Mouse (Mus musculus): Measurements from ENCODE around the gene Aff3. TPM values are rescaled to one million over a fixed set of nuclear protein-coding genes. Genes with fewer than 3 reads are reported as not detected.

Aff3 gene
- total RNA-seq, 2 experiments from 2014 or later: 4.0 to 9.6 TPM

- ATAC-seq (replicated peaks; ENCODE audit: low FRiP score, poor library complexity, severe bottlenecking): no peak
Measured at GRCm38 (mm10) chr1:38222160-38222559, 442.6 kb downstream of the Aff3 start.

GRCm38 (mm10) chr1:38221431-38221830 lies 443.3 kb downstream of the Aff3 start:
- ATAC-seq (replicated peaks; ENCODE audit: low FRiP score, poor library complexity, severe bottlenecking): no peak

GRCm38 (mm10) chr1:38217912-38218795 lies 446.6 kb downstream of the Aff3 start:
- no peak for ATAC-seq (replicated peaks; ENCODE audit: low FRiP score, poor library complexity, severe bottlenecking)

GRCm38 (mm10) chr1:38217098-38217497 lies 447.7 kb downstream of the Aff3 start:
- ATAC-seq (replicated peaks; ENCODE audit: low FRiP score, poor library complexity, severe bottlenecking): no peak

GRCm38 (mm10) chr1:38213377-38213776 lies 451.4 kb downstream of the Aff3 start:
- no peak for ATAC-seq (replicated peaks; ENCODE audit: low FRiP score, poor library complexity, severe bottlenecking)

- no peak for ATAC-seq (replicated peaks; ENCODE audit: low FRiP score, poor library complexity, severe bottlenecking)
Measured at GRCm38 (mm10) chr1:38212386-38212785, 452.4 kb downstream of the Aff3 start.

- no peak for ATAC-seq (replicated peaks; ENCODE audit: low FRiP score, poor library complexity, severe bottlenecking)
Measured at GRCm38 (mm10) chr1:38202475-38203183, 462.1 kb downstream of the Aff3 start.

GRCm38 (mm10) chr1:38201796-38202195 lies 463.0 kb downstream of the Aff3 start:
- no peak for ATAC-seq (replicated peaks; ENCODE audit: low FRiP score, poor library complexity, severe bottlenecking)

- ATAC-seq (replicated peaks; ENCODE audit: low FRiP score, poor library complexity, severe bottlenecking): no peak
Measured at GRCm38 (mm10) chr1:38199669-38200635, 464.8 kb downstream of the Aff3 start.

- ATAC-seq (replicated peaks; ENCODE audit: low FRiP score, poor library complexity, severe bottlenecking): no peak
Measured at GRCm38 (mm10) chr1:38198393-38199029, 466.2 kb downstream of the Aff3 start.

GRCm38 (mm10) chr1:38197145-38197682 lies 467.5 kb downstream of the Aff3 start:
- no peak for ATAC-seq (replicated peaks; ENCODE audit: low FRiP score, poor library complexity, severe bottlenecking)

GRCm38 (mm10) chr1:38195721-38196120 lies 469.0 kb downstream of the Aff3 start:
- no peak for ATAC-seq (replicated peaks; ENCODE audit: low FRiP score, poor library complexity, severe bottlenecking)

GRCm38 (mm10) chr1:38186227-38186545 lies 478.6 kb downstream of the Aff3 start:
- ATAC-seq (replicated peaks; ENCODE audit: low FRiP score, poor library complexity, severe bottlenecking): no peak

GRCm38 (mm10) chr1:38185517-38186226 lies 479.1 kb downstream of the Aff3 start:
- peak; percentile 75 for ATAC-seq (replicated peaks; ENCODE audit: low FRiP score, poor library complexity, severe bottlenecking)

- no peak for ATAC-seq (replicated peaks; ENCODE audit: low FRiP score, poor library complexity, severe bottlenecking)
Measured at GRCm38 (mm10) chr1:38181020-38181550, 483.7 kb downstream of the Aff3 start.

- ATAC-seq (replicated peaks; ENCODE audit: low FRiP score, poor library complexity, severe bottlenecking): no peak
Measured at GRCm38 (mm10) chr1:38178929-38179328, 485.8 kb downstream of the Aff3 start.

GRCm38 (mm10) chr1:38176077-38176476 lies 488.7 kb downstream of the Aff3 start:
- no peak for ATAC-seq (replicated peaks; ENCODE audit: low FRiP score, poor library complexity, severe bottlenecking)

GRCm38 (mm10) chr1:38171874-38172273 lies 492.9 kb downstream of the Aff3 start:
- ATAC-seq (replicated peaks; ENCODE audit: low FRiP score, poor library complexity, severe bottlenecking): no peak

Data from erythroid progenitor cell, adult 5-6 weeks (primary cell).